Mouse (Mus musculus): ENCODE measurements around the gene Pip4k2c.
"Not testable (repeated sequence)": the region's sequence is repeated elsewhere in the genome, so short reads cannot be mapped to it uniquely, and the experiment has no call there.

Pip4k2c gene

GRCm38 (mm10) chr10:127209928-127210570, 1.3 kb downstream of the Pip4k2c start:
- no peak for DNase-seq (ENCODE audit: low spot score in 2 of 2)

DNA sequence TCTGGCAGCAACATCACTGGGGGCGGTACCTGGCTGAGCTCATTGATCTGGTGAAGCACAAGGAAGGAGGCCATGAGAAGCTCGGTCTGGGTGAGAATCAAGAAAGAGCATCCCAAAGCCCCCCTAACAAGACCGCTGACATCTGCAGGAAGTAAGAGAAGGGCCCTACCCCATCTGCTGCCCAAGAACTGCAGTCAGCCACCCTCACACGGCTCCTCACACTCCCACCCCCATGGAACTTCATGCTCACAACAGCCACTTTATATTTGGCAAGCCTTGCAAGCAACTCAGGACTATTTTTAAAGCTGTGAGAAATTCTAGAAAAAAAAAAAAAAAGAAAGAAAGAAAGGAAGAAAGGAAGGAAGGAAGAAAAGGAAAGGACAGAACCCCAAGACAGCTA, 2.5 kb downstream of the Pip4k2c start:
- no peak for DNase-seq (ENCODE audit: low spot score in 2 of 2)

DNA sequence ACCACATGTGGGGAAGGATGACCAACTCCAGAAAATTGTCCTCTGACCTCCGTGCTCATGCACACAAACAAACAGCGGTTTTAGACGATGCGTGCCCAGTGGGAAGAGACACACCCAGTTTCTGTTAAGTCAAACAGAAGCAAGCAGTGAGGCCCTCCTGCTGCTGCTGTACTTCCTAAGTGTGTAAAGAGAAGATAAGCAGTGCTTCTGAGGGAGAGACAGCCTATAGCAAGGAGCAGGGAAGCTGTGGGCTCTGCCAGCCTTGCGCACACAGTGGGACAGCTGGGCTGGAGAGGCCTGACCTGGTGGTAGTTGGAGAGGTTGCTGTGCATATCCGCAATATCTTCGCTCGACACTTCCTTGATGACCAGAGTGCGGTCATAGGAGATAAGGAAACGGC, 6.0 kb downstream of the Pip4k2c start:
- DNase-seq (ENCODE audit: low spot score in 2 of 2) = peak; percentile 41 to 55

- DNase-seq (ENCODE audit: low spot score in 2 of 2) = no peak
Observed at GRCm38 (mm10) chr10:127204589-127204988, 6.8 kb downstream of the Pip4k2c start.

DNA sequence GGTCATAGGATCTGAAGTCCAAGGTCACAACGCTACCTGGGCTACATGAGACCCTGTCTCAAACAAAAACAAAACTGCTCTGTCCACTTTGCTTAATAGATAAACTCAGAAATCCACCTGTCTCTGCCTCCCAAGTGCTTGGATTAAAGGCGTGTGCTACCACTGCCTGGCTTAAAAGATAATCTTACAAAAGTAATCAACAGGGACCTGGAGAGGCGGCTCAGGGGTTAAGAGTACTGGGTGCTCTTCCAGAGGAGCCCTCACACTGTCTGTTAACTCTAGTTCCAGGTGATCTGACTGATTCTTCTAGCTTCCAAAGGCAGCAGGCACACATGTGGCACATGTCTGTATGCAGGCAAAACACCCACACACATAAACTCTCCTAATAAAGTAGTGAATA, 8.3 kb downstream of the Pip4k2c start:
- no peak for DNase-seq (ENCODE audit: low spot score in 2 of 2)

GRCm38 (mm10) chr10:127200279-127200678, 11.1 kb downstream of the Pip4k2c start:
- no peak for DNase-seq (ENCODE audit: low spot score in 2 of 2)

DNA sequence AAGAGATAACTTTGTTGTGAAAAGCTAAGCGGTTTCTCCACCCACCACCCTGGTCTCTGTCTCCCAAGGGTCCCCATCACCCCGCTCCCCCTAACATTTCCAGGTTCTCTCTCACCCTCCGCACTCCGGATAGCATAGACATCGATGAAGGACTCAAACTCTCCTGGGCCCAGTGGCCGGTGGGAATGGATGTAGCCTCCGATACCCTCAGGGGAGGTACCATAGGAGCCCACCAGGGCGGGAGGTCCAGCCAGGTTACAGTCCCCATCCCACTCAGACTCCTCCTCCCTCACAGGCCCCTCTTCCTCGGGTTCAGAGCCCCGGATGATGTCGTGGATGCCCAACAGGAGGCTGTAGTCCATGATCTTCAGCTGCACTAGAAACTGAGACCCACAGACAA, 11.9 kb downstream of the Pip4k2c start:
- no peak for DNase-seq (ENCODE audit: low spot score in 2 of 2)

GRCm38 (mm10) chr10:127199068-127199467, 12.3 kb downstream of the Pip4k2c start:
- DNase-seq (ENCODE audit: low spot score in 2 of 2) = no peak

- DNase-seq (ENCODE audit: low spot score in 2 of 2) = no peak
Observed at GRCm38 (mm10) chr10:127198492-127198891, 12.9 kb downstream of the Pip4k2c start.

DNA sequence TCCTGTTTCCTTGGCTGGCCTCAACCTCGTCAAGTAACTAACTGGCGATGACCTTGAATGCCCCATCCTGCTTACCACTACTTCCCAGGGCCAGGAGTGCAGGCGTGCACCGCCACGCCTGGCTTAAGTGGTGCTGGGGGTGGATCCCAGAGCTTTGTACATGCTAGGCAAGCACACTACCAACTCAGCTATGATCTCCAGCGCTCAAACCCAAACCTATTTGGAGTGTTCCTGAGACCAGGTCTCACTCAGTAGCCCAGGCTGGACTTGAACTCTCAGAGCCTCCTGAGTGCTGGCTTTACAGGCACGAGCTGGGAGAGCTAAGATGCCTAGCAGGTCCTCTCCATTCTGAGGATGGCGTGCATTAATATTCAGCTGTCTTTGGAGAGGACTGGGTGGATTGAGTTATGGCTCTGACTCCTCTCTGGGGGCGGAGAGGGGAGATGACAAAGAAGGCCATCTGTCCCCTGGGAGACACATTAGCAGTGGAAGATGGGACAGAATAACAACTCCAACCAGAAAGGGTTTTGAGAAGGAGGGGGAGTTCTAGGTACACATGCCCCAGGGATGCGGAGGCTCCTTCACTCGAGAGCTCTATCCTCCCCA, 13.8 kb downstream of the Pip4k2c start:
- DNase-seq (ENCODE audit: low spot score in 2 of 2) = no peak

DNA sequence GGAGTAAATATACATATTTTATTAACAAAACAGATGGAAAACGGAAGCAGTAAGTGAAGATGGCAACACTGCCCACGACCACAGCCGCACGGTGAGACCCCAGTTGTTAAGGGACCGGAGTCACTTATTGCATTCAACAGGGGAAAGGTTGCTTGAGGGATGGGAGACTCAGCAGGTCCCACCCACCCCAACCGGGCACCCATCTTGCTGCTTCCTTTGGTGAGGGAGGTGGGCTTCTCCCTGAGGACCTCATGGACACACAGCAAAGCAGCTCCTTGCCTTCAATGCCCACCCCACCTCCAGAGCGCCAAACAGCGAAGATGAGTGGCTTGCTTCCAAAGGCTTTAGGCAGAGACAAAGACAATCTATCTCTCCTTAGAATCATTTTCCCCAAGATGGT, 14.3 kb downstream of the Pip4k2c start:
- no peak for DNase-seq (ENCODE audit: low spot score in 2 of 2)

- no peak for DNase-seq (ENCODE audit: low spot score in 2 of 2)
Observed at GRCm38 (mm10) chr10:127196392-127196791, 15.0 kb downstream of the Pip4k2c start.

- DNase-seq (ENCODE audit: low spot score in 2 of 2) = peak in 1 of 2 experiments; percentile 63
Observed at GRCm38 (mm10) chr10:127195328-127196129, 15.9 kb downstream of the Pip4k2c start, which contains the start of gene Dtx3. Gene Dtx3, minus strand, starts transcription at chr10:127195728.

GRCm38 (mm10) chr10:127194428-127195327, 16.7 kb downstream of the Pip4k2c start:
- DNase-seq (ENCODE audit: low spot score in 2 of 2) = peak; percentile 64 to 73

DNA sequence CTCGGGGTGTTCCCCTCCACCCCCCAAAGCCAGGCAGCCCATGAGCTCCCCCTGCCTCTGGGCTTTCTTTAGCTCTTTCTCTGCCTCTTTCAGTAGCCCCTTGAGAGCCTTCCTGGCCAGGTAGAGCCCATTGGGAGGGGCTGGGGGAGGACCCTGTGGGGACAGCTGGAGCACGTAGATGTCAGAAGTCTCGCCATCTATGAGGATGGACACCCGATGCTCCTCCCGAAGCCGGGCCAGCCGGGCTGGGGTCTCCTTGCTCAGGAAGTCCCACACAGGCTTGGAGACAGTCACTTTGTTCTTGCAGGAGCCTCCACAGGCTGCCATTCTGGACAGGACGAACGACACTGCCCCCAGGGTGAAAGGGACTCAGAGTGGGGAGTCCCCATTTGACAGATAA, 18.4 kb downstream of the Pip4k2c start:
- no peak for DNase-seq (ENCODE audit: low spot score in 2 of 2)

DNA sequence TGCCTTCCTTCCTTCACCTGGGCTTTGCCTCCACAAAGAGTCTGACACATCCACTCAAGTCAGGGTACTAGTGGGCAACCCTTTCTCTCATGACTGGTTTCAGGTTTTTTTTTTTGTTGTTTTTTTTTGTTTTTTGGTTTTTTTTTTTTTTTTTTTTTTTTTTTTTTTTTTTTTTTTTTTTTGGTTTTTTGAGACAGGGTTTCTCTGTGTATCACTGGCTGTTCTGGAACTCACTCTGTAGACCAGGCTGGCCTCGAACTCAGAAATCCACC, 19.4 kb downstream of the Pip4k2c start:
- DNase-seq (ENCODE audit: low spot score in 2 of 2) = not testable (repeated sequence)

DNA sequence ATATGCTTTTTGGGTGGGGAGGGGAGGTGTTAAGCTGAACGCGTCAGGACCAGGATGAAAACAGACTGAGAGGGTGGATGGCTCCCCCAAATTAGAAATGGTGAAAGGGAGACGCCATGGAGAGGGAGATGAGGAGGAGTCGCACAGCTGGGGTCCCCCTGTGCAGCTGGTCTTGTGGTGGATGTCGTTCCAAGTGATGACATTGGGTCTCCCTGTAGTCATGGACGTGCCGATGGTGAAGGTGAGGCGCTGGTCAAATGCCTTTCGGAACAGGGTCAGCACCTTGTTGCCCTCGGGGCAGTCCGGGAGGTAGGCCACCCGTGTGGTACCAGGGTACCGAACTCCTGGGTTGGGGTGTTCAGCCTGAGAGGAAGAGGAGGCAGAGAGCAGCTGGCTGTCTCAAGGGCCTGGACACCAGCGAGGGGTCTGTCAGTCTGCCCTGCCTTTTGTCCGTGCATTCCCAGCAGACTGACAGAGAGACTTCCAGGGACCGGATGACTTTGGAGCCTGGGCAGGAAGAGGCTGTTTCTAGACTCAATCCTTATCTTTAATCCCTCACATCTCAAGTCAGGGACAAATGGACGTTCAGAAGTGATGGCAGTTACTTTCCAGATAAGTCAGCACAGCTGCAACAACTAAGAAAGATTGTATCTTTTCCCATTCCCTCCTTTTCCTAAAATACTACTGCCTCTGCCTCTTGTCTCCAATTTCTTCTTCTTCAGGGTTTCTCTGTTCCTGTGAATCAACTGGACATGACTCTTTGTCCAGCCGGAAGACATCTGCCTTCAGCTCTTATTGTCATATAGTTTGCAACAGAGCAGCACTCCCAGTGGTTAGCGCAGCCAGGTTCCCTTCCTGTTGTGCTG, 20.0 kb downstream of the Pip4k2c start:
- no peak for DNase-seq (ENCODE audit: low spot score in 2 of 2)

- DNase-seq (ENCODE audit: low spot score in 2 of 2) = no peak
Observed at GRCm38 (mm10) chr10:127190398-127191190, 20.8 kb downstream of the Pip4k2c start.

DNA sequence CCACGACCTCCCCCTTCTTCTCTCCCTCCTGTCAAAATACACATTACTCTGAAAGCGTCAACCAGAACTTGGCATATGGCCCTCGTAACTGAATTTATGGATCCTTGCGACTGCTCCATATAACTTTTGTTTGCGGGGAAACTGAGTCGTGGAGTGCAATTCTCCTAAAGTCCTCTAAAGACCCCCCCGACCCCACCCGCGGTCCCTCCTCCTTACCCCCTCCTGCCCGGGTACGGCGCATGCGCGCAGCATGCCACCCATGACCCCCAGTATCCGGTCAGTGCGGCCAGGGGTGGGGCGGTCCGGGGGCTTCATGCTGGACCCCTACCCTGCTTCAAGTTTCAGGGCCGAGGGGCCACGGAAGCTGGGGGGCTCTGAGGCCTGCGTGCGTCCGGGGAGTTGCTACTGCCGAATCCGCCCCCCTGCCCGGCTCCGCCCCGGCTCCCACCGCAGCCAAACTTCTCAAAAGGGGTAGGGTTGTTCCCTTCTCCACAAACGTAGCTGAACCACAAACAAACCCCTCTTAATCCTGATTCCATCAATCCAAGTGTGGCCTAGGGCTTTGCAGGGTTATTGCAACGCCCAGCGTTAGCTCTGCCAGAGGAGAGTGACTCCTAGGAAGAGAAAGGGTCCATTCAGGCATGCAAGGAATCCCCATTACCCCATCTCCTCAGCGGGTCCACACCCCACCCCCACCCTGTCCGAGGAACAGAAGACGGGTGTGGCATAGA, 21.6 kb downstream of the Pip4k2c start, which contains the start of gene Arhgef25:
Gene Arhgef25, minus strand, starts transcription at position 433 of the 731 bp plus-strand sequence.
- peak in 1 of 2 experiments; percentile 46 for DNase-seq (ENCODE audit: low spot score in 2 of 2)

Measured in spleen, postnatal 10 days (tissue).